Mouse (Mus musculus): ENCODE measurements around the gene Rbm18. TPM values are rescaled to one million over a fixed set of nuclear protein-coding genes. Genes with fewer than 3 reads are reported as not detected.

Gene Rbm18
- total RNA-seq, 1 experiment from 2014 or later = 31.4 TPM

DNA sequence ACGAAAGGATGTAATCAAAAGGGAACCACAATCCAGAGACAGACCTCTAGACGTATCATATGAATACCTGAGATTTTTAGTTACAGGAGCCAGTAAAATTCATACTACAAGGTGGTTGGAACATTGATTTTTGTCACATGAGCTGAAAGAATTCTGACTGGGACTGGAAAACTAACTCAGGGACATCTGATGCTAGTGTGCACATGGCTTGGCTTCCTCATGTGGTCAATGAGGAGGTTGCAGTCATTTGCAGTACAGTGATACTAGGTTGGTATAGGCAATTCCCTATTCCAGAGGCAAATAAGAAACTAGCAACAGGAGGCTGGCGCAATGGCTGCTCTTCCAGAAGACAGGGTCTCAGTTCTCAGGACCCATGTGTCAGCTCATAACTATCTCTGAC is 23.9 kb downstream of the Rbm18 start:
- ATAC-seq (ENCODE audit: extremely low read depth, insufficient number of reproducible peaks, low FRiP score, poor library complexity, severe bottlenecking) = no peak

DNA sequence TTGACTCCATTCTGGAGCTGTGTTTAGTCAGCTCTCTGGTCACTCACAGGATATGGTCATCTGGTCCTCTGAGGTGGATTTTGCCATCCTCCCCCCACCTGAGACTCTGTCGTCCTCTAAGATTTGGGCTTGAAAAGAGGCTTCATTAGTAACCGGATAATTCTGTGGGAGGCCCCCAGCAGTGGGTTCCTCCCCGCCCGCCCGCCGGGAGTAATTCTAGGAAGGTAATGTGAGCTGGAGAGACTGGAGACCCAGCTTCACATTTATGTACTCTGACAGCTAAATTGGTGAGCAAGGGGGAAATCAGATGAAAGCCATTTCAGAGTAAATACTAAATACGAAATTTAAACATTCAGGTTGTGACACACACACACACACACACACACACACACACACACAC is 28.0 kb downstream of the Rbm18 start:
- no peak for ATAC-seq (ENCODE audit: extremely low read depth, insufficient number of reproducible peaks, low FRiP score, poor library complexity, severe bottlenecking)

- ATAC-seq (ENCODE audit: extremely low read depth, insufficient number of reproducible peaks, low FRiP score, poor library complexity, severe bottlenecking) = no peak
Observed at GRCm38 (mm10) chr2:36104956-36105741, 31.4 kb downstream of the Rbm18 start, which contains the start of gene Lhx6. Gene Lhx6 (minus strand): TSS chr2:36105408.

- ATAC-seq (ENCODE audit: extremely low read depth, insufficient number of reproducible peaks, low FRiP score, poor library complexity, severe bottlenecking) = no peak
Observed at GRCm38 (mm10) chr2:36104436-36104955, 32.1 kb downstream of the Rbm18 start.

DNA sequence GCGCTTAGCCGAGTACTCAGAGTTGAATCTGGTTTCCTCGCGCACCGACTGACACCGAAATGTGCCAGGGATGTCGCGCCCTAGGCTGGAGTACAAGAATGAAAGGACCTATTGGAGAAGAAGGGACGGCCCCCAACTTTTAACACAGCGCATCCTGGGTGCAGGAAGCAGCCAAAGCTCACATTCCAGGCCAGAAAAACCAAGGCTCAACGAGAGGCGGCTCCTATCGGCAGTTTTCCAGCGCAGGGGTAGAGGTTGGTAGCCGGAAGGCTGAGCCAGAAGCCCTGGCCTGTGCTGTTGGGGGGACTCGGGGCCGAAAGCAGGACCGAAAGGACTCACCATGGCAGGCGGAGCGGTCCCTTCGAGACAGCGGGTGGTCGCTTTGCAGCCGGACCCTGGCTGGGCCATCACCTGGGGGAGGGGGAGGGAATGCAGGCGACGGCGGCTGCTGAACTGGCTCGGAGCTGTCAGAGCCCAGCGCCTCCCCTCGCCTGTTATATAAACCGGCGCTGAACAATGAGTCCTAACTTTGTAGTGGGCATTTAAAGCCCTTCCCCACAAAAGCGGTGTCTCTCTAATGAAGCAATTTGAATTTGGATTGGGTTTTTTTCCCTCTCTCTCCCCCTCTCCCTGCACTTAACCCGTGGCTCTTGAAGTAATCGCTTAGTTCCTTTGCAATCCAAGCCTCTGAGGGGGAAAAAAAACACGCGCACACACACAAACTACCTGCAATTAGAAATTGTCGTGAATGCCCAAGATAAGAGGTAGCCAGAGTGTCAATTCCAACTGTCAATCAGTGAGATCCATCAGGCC is 32.8 kb downstream of the Rbm18 start:
- no peak for ATAC-seq (ENCODE audit: extremely low read depth, insufficient number of reproducible peaks, low FRiP score, poor library complexity, severe bottlenecking)

GRCm38 (mm10) chr2:36103069-36103554 is 33.5 kb downstream of the Rbm18 start:
- no peak for ATAC-seq (ENCODE audit: extremely low read depth, insufficient number of reproducible peaks, low FRiP score, poor library complexity, severe bottlenecking)

DNA sequence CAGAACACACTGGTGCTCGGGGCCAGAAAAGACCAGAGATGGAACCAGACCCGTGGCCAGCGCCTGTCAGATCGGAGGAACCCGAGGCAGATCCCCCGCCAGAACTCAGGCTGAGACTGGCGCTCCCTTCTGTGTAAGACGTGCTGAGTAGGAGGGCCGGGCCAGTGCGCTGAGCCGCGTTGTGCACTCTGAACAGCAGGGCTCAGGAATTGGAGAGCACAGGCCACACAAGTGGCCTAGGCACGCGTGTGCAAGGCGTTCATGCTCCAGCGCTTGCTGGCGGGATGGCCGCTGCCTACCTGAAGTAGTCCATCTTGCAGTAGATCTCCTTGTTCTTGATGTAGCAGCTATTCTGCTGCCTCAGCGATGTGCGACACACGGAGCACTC is 34.0 kb downstream of the Rbm18 start:
- ATAC-seq (ENCODE audit: extremely low read depth, insufficient number of reproducible peaks, low FRiP score, poor library complexity, severe bottlenecking) = no peak

DNA sequence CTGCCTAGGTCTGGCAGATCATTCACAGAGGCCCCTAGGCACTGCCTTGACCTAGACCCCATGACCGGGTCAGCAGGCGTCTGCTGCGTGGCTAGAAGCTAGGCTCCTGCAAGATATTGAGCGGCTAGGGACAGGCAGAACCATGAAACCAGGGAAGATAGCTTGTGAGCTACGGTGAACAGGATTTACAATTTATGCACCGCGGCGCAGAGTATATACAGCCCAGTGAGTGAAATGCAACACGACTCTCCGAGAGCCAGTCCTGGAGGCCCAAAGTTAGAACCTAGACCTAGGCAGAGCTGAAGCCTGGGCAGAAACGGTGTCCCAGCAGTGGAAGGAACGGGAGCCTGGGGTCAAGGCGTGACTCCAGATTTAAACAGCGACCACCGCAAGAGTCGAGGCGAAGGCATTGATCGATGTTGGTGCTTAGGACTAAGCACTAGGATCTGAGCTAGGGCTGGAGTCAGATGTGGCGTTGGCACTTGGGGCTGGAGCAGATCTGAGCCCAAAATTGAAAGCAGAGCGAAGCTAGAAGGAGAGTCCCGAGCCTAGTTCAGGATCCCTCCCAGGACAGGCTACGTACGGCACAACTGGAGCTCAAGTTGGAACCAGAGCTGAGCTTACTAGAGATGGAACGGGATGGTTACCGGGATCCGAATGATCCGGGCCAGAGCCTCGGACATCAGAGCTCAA is 34.6 kb downstream of the Rbm18 start:
- ATAC-seq (ENCODE audit: extremely low read depth, insufficient number of reproducible peaks, low FRiP score, poor library complexity, severe bottlenecking) = no peak

GRCm38 (mm10) chr2:36099739-36100138 is 36.8 kb downstream of the Rbm18 start:
- ATAC-seq (ENCODE audit: extremely low read depth, insufficient number of reproducible peaks, low FRiP score, poor library complexity, severe bottlenecking) = no peak

- no peak for ATAC-seq (ENCODE audit: extremely low read depth, insufficient number of reproducible peaks, low FRiP score, poor library complexity, severe bottlenecking)
Observed at GRCm38 (mm10) chr2:36098021-36098420, 38.6 kb downstream of the Rbm18 start.

DNA sequence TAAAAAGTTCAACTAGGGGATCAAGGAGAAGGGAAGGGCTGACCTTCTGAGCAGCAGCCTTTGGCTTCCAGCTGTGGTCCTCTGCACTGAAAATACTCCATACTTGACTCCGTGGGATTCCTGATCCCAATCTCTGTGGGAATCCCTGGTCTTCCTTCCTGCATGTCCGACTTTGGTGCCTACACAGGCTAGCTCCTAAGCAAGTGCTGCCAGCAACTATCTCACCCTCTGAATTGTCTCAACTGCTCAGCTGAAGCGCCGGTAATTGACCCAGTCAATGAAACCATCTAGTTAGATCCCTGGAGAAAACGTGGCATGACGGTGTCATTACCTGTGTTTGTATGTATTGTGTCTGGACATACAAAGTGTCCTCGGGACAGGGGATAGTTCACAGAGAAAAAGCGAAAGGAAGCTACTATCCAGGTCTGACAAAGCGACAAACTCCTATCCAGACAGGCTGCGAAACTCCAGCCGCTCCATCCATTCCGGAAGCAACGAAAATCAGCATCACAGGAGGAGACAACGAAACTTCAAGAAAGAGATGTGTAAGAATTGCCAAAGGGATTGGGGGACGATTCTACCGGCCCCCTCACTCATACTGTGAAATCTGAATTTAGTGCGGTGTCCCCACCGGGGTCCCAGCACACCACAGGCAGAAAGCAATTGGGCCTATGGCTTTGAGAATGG is 39.3 kb downstream of the Rbm18 start:
- ATAC-seq (ENCODE audit: extremely low read depth, insufficient number of reproducible peaks, low FRiP score, poor library complexity, severe bottlenecking) = no peak

- ATAC-seq (ENCODE audit: extremely low read depth, insufficient number of reproducible peaks, low FRiP score, poor library complexity, severe bottlenecking) = no peak
Observed at GRCm38 (mm10) chr2:36093914-36094475, 42.6 kb downstream of the Rbm18 start.

- ATAC-seq (ENCODE audit: extremely low read depth, insufficient number of reproducible peaks, low FRiP score, poor library complexity, severe bottlenecking) = no peak
Observed at GRCm38 (mm10) chr2:36093301-36093700, 43.3 kb downstream of the Rbm18 start.

DNA sequence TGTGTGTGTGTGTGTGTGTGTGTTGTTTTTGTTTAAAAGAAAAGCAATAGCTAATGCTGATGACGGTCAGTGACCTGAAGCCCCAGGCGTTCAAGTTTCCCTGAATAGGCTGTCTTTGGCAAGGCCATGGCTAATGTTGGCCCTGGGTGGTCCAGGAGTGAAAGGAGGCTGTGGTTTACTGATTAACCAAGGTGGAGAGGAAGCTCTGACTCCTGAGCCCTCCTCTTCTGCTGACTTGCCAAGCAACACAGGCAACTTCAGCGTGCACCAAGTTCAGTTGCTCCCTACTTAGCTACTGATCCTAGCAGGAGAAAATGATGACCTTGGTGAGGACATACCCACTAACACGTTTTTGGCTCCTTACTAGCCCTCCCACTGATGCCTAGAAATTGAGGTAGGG is 43.8 kb downstream of the Rbm18 start:
- ATAC-seq (ENCODE audit: extremely low read depth, insufficient number of reproducible peaks, low FRiP score, poor library complexity, severe bottlenecking) = no peak

DNA sequence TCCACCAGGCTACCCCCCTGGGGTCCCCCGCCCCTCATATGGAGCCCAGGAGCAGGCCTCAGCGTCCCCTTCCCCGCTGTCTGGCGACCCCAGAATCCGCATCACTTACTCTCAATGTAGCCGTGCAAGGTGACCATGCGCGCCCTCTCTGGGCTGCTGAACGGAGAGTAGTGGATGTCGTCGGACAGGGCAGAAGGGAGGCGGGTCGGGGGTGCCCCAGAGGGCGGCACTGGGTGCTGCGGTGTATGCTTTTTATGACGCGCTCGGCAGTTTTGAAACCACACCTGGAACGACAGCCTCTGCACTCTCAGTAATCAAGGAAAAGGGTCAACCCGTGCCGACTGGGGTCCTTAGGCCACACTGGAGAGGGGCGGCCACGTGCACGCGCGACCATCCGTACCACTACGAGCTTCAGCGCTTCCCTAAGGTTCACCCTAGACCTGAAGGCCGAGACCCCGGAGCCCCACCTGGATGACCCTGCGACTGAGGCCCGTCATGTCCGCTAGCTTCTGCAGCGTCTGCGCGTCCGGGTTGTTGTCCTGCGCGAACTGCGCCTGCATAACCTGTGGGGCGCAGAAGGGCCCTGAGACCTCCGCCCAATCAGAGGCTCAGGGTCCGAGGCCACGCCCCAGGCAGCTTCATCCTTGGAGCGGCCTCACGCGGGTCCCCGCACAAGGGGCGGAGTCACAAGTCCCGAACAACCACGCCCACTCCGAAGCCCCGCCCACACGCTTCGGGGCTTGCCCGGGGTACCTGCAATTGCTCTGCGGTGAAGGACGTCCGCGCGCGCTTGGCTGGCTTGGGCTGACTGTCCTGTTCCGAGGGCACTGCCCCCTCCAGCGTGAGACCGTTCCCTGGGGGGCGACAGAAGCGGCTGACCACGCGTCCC is 45.5 kb downstream of the Rbm18 start:
- ATAC-seq (ENCODE audit: extremely low read depth, insufficient number of reproducible peaks, low FRiP score, poor library complexity, severe bottlenecking) = no peak

DNA sequence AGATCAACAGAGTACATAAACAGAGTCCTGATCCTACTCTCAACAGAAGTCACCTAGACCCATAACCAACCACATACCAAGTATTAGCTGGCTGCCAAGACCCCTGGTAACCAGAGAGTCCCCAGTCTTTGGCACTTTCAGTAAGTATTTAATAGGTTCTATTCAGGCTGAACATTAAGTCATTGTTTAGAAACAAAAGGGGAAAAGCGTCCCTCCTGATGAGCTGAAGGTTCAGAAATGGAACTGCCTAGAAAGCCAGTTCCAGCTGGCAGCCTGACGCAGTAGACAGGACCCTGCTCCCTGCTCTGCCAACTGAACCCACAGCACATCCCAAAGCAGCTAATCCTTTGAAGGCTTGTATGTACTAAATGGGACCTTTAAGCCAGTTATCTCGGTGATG is 47.4 kb downstream of the Rbm18 start:
- ATAC-seq (ENCODE audit: extremely low read depth, insufficient number of reproducible peaks, low FRiP score, poor library complexity, severe bottlenecking) = no peak

GRCm38 (mm10) chr2:36085041-36085440 is 51.5 kb downstream of the Rbm18 start:
- no peak for ATAC-seq (ENCODE audit: extremely low read depth, insufficient number of reproducible peaks, low FRiP score, poor library complexity, severe bottlenecking)

All from neutrophil, adult 5-6 weeks (primary cell).